Mouse (Mus musculus) intestine, embryonic 16.5 days (tissue): ENCODE data around the gene Nfkbie. TPM values are rescaled to one million over a fixed set of nuclear protein-coding genes. Genes with fewer than 3 reads are reported as not detected.

Experiments used
- ATAC-seq: fragments of 200-750 bp; cut with Nextera tagmentation; 2 replicates; pipeline ENCODE4 v1.8.0; 2017; ENCODE audit warnings: moderate TSS enrichment, moderate library complexity
- H3K27ac ChIP-seq: fragments of 300-500 bp; sonication (generic); 2 replicates; pipeline ENCODE4 v1.5.1; 2014; ENCODE audit warnings: mild to moderate bottlenecking, low read length
- H3K27me3 ChIP-seq: fragments of 300-500 bp; sonication (generic); replicated peaks from 2 replicates; pipeline ENCODE4 v1.6.1; 2014; ENCODE audit warnings: low read length, control low read depth, mixed read lengths; ENCODE audit not compliant: control insufficient read depth, insufficient read depth
- H3K36me3 ChIP-seq: fragments of 300-500 bp; sonication (generic); 2 replicates; pipeline ENCODE4 v1.6.1; 2014; ENCODE audit warnings: low read length, control low read depth; ENCODE audit not compliant: control insufficient read depth, insufficient read depth
- H3K4me1 ChIP-seq: fragments of 300-500 bp; sonication (generic); 2 replicates; pipeline ENCODE4 v1.6.1; 2014; ENCODE audit warnings: low read length, control low read depth, mixed read lengths; ENCODE audit not compliant: control insufficient read depth, insufficient read depth
- H3K4me2 ChIP-seq: fragments of 300-500 bp; sonication (generic); 2 replicates; pipeline ENCODE4 v1.6.1; 2014; ENCODE audit warnings: low read depth, low read length, control low read depth
- H3K4me3 ChIP-seq: fragments of 300-500 bp; sonication (generic); 2 replicates; pipeline ENCODE4 v1.5.1; 2014; ENCODE audit warnings: mild to moderate bottlenecking, low read length
- H3K9ac ChIP-seq: fragments of 300-500 bp; sonication (generic); 2 replicates; pipeline ENCODE4 v1.6.1; 2014; ENCODE audit warnings: low read depth, low read length
- H3K9me3 ChIP-seq: fragments of 300-500 bp; sonication (generic); 2 replicates; pipeline ENCODE4 v1.6.1; 2016; ENCODE audit warnings: low read length, control low read depth; ENCODE audit not compliant: control insufficient read depth
- WGBS: fragments of 180-500 bp; shearing (Covaris S2); extraction: QIAGEN DNeasy Blood & Tissue Kit; methylation state at CpG from one replicate; pipeline ENCODE4 v1.1.7; 2014; 5-methylcytosine and 5-hydroxymethylcytosine counted together
- polyA plus RNA-seq: library from polyadenylated mRNA; unstranded; fragments of >200 nt; fragmentation: Nextera tagmentation; extraction: Ambion mirVana; gene quantifications from 2 replicates; pipeline ENCODE4 v1.2.1, GENCODE M21; 2015

Nfkbie gene
- polyA plus RNA-seq, 1 experiment from 2014 or later: 5.5 TPM

DNA sequence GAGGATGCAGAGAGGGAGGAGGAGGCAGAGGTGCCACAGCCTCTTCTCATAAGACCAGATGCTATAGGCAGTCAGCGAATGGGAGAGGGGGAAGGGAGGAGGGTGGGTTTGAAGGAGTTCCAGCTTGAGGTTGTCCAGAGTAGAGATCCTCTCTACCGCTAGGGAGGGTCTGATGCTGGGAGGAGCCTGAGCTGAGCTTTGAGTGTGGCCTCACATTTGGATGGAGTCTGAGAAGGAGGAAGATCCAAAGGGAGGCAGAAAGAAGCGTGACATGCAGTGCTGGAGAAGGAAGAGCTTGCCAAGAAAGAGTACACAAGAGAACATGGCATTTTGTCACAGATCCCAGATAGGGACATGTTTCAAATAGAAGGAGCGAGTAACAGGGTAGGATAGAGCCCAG is 17.1 kb upstream of the Nfkbie start:
- no peak for ATAC-seq
- peaks cover 54% of the 10 kb centered on the region for H3K27me3 ChIP-seq
- 61% methylated on average over 4 of the region's 4 CpGs for WGBS

DNA sequence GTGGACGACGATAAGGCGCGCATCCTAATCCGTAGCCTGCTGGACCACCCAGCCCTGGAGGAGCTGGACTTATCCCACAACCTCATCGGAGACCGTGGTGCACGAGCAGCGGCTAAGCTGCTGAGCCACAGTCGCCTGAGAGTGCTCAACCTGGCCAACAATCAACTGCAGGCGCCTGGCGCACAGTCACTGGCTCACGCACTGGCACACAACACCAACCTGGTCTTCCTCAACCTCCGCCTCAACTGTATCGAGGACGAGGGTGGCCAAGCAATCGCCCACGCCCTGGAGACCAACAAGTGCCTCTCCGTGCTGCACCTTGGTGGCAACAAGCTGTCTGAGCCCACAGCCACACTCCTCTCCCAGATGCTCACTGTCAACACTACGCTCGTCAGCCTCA is 15.8 kb upstream of the Nfkbie start:
- ATAC-seq: no peak
- peaks cover 62% of the 10 kb centered on the region for H3K27me3 ChIP-seq
- no peak overlapping the region for H3K4me3 ChIP-seq
- peaks cover 6% of the 10 kb centered on the region; the same call in 1 of the 2 replicates for H3K4me1 ChIP-seq
- H3K9me3 ChIP-seq: no peaks in the 10 kb centered on the region
- no peak overlapping the region for H3K27ac ChIP-seq
- H3K36me3 ChIP-seq: no peaks in the 10 kb centered on the region
- no peak overlapping the region for H3K4me2 ChIP-seq
- no peak overlapping the region for H3K9ac ChIP-seq
- WGBS: 73% methylated on average over 21 of the region's 21 CpGs

More for the DNA sequence above, 17.1 kb upstream of the Nfkbie start:
- Histone ChIP-seq H3K36me3 (no peaks in the 10 kb centered on the region), H3K9me3 (no peaks in the 10 kb centered on the region), H3K4me3 (no peak overlapping the region), H3K9ac (no peak overlapping the region), H3K4me2 (no peak overlapping the region), H3K27ac (no peak overlapping the region), H3K4me1 (no peaks in the 10 kb centered on the region)

DNA sequence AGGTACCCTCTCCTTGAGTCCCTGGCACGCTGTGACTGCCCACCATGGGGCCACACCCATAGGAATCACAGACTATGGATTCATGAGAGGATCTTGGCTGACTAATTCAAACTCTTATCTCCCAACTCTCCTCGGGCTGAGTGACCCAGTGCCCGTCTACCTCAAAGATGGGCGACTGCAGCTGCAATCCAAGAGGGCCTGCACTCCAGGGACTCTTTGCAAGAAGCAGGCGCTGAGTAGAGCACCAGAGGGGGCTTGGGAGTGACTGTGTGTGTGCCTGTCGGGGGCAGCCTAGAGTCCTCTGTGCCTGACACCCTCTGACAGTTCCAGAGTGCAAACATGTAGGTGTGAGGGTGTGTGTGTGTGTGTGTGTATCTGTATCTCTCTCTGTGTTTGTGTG is 13.4 kb upstream of the Nfkbie start:
- Histone ChIP-seq H3K36me3 (no peaks in the 10 kb centered on the region), H3K4me1 (peaks cover 16% of the 10 kb centered on the region; the same call in 1 of the 2 replicates), H3K27me3 (peaks cover 72% of the 10 kb centered on the region), H3K4me2 (no peak overlapping the region), H3K9me3 (no peaks in the 10 kb centered on the region), H3K4me3 (no peak overlapping the region), H3K9ac (no peak overlapping the region), H3K27ac (no peak overlapping the region)
- 24% methylated on average over 6 of the region's 6 CpGs for WGBS
- no peak for ATAC-seq

DNA sequence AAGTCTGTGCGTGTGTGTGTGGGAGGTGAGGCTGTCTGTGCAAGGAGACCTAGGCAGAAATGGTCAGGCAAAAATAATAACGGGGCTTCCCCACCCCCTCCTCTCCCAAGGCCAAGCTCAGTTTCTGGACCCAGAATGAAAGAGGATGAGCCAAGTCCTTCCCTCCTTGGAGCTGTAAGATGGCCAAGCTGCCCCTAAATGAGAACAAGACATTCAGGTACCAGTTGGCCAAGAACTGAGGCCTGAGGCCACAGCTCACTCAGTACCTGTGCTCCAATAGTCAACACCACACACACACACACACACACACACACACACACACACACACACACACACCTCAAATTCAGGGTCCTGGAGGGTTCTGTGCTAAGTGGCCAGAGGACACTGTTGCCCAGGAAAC is 12.8 kb upstream of the Nfkbie start:
- WGBS: 73% methylated on average over 2 of the region's 2 CpGs
- Histone ChIP-seq H3K4me3 (no peak overlapping the region), H3K27me3 (peaks cover 75% of the 10 kb centered on the region), H3K4me2 (no peak overlapping the region), H3K27ac (no peak overlapping the region), H3K4me1 (peaks cover 16% of the 10 kb centered on the region; the same call in 1 of the 2 replicates), H3K9ac (no peak overlapping the region), H3K36me3 (no peaks in the 10 kb centered on the region), H3K9me3 (no peaks in the 10 kb centered on the region)
- ATAC-seq: no peak

DNA sequence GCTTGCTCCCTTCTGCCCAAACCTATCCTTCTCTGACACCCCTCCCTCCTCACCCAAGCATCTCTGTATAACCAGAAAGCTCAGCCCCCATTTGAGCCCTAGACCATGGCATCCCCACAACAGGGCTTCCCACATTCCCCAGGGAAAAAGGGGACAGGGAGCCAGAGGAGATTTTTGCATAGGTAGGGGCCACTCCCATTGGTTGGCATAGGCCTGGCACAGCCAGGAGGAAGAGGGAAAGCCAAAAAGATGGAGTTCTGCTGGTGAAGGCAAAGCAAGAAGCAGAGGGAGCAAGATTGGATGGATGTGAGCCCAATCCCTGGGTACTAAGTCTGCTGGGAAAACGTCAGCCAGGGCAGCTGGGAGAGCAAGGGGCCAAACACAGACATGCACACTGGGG is 12.4 kb upstream of the Nfkbie start:
- Histone ChIP-seq H3K36me3 (no peaks in the 10 kb centered on the region), H3K27ac (no peak overlapping the region), H3K4me2 (no peak overlapping the region), H3K4me1 (peaks cover 16% of the 10 kb centered on the region; the same call in 1 of the 2 replicates), H3K27me3 (peaks cover 79% of the 10 kb centered on the region), H3K9me3 (no peaks in the 10 kb centered on the region), H3K4me3 (no peak overlapping the region), H3K9ac (no peak overlapping the region)
- ATAC-seq: no peak
- WGBS: 60% methylated on average over 1 of the region's 1 CpGs

DNA sequence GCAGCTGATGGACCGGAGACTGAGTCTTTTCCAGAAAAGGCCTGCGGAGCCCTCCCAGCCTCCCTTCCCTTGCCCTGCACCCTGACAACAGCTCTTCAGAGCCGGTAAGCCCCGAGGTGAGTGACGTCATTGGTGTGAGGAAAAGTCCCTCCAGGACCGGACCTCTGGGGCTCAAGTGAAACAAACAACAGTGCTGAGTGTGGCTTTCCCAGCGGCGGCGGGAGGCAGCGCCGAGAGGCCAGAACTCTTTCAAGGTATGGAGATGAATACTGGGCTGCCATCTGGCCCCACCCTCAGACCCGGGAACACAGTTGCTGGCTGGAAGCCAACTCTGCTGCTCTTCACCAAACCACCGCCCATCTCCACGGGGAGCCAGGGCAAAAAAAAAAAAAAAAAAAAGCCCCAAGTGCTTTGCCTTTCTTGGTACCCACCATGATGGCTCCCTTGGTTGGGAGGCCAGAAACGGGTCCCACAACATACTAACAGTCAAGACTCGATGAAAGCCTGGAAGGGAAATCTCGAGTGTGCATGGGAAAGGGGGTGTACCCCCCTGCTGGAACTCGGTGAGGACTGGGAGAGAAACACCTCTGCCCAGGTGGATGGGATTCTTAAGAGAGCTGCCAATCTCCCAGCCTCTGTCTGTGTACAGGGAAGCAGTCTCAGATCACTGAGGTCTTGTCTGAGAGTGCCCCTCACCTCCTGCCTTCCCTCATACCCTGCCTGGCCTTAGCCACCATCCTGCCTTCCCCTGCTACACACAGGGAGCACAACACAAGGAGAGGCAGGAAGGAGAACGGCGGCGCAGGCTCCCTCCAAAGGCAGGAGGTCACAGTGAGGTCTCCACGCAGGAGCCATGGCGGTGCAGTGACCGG is 11.3 kb upstream of the Nfkbie start:
- H3K4me3 ChIP-seq: peak overlapping the region; percentile 29; the same call in 1 of the 2 replicates
- no peak; the same call in none of the 2 replicates for ATAC-seq
- H3K9me3 ChIP-seq: no peaks in the 10 kb centered on the region
- no peak overlapping the region for H3K27ac ChIP-seq
- H3K9ac ChIP-seq: no peak overlapping the region
- WGBS: 19% methylated on average over 24 of the region's 24 CpGs
- no peaks in the 10 kb centered on the region for H3K36me3 ChIP-seq
- H3K4me2 ChIP-seq: no peak overlapping the region
- peaks cover 20% of the 10 kb centered on the region for H3K4me1 ChIP-seq
- H3K27me3 ChIP-seq: peaks cover 80% of the 10 kb centered on the region

DNA sequence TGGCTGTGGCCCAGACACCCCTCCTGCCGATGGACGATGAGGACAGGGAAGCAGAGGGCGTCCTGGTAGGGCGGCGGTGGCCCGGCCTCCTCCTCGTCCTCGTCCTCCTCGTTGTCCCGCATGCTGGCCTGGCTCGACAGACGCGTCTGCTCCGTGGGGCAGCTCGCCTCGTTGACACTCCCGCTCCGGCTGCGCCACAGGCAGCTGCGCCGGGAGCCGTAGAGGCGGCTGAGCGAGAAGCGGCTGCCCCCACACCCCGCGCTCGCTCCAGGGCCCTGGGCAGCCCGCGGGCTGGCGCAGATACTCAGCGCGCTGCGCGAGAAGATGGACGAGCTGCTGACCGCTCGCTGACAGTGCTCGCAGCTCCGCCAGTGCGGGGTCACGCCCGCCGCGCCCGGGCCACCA is 10.6 kb upstream of the Nfkbie start:
- WGBS: 20% methylated on average over 46 of the region's 46 CpGs
- peaks cover 77% of the 10 kb centered on the region for H3K27me3 ChIP-seq

DNA sequence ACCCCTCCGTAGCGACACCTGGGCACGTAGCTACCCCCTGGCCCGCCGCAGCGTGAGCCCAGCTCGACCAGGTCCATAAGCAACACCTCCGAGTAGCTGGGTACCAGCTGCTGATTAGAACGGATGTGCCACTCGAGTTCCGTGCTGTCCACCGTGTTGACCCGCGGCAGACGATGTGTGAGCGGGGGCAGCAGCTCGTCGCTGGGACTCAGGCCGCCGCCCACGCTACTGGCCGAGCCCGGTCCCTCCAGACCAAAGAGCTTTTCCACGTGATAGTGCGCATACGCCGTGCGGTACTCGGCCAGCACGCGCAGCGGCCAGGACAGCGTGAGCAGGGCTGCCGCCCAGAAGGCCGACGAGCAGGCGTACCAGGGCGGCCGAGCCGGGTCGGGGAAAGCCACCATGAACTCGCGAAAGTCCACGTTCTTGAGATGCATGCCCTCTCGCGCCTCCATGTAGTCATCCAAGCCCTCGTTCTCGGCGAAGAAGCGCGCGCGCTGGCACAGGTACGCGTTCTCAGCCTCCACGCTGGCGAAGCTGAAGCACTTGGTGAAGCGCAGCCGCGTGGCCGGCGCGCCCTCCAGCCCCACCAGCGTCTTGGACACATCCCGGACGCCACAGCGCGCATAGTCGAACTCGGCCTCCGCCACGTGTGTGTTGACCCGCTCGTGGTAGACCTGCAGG is 10.1 kb upstream of the Nfkbie start:
- 17% methylated on average over 74 of the region's 74 CpGs for WGBS
- H3K9me3 ChIP-seq: no peaks in the 10 kb centered on the region
- H3K27ac ChIP-seq: no peak overlapping the region
- peaks cover 20% of the 10 kb centered on the region for H3K4me1 ChIP-seq
- H3K9ac ChIP-seq: no peak overlapping the region
- peak overlapping the region; percentile 29 for H3K4me3 ChIP-seq
- H3K4me2 ChIP-seq: peak overlapping the region; percentile 46
- ATAC-seq: no peak
- H3K36me3 ChIP-seq: no peaks in the 10 kb centered on the region
- H3K27me3 ChIP-seq: peaks cover 75% of the 10 kb centered on the region

More for the DNA sequence above, 10.6 kb upstream of the Nfkbie start:
- no peak; the same call in 1 of the 2 replicates for ATAC-seq
- Histone ChIP-seq H3K4me1 (peaks cover 20% of the 10 kb centered on the region), H3K9ac (no peak overlapping the region), H3K4me2 (peak overlapping the region; percentile 46), H3K36me3 (no peaks in the 10 kb centered on the region), H3K4me3 (peak overlapping the region; percentile 29), H3K9me3 (no peaks in the 10 kb centered on the region), H3K27ac (no peak overlapping the region)

DNA sequence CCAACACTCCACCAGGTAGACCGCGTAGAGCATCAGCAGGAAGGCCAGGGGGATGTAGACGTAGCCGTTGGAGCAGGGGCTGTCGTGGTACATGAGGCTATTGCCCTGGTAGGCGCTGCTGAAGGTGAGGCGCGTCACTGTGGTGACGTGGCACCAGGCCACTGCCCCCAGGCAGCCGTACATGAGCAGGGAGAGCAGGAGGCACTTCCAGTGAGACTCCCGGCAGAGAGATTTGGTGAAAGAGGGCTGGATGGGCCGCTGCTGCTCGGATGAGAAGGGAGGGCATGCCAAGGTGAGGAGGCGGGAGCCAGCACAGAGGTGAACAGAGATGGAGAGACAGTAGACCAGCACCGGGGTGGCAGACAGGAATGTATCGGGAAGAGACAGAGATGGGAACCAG is 8.6 kb upstream of the Nfkbie start:
- no peak for ATAC-seq
- Histone ChIP-seq H3K4me2 (no peak overlapping the region), H3K4me1 (peaks cover 20% of the 10 kb centered on the region), H3K9me3 (no peaks in the 10 kb centered on the region), H3K4me3 (no peak overlapping the region), H3K27ac (no peak overlapping the region), H3K9ac (no peak overlapping the region), H3K36me3 (no peaks in the 10 kb centered on the region), H3K27me3 (peaks cover 65% of the 10 kb centered on the region)
- 77% methylated on average over 16 of the region's 16 CpGs for WGBS
